Mouse (Mus musculus) NIH3T3 (cell line): ENCODE measurements at regions not wholly inside any gene's neighbourhood (a gene's known extent, or its start where the extent isn't known, plus 50 kb on each side); places are given as distances from the start of the nearest gene placed in this dataset.

Experiments
- DNase-seq: peaks from one replicate; pipeline ENCODE4 v3.0.0-alpha.2; 2012; ENCODE audit warnings: low read depth

DNA sequence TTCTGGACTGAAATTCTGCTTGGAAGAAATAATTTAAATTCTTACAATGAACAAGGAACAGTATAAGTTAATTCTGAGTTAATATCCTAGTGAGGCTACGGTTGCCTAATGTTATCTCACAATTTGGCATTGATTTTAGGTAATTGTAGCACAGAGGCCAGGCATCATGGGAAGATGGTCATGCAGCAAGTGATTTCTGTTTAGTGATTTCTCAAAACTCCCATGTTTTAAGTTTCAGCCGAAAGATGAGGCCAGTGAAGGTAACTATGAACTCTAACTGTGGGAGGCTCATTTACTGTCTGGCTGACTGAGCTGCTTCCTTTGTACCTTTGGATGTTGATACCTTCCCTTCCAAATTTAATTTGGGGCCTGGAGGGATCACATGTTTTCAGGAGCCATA lies 65.6 kb upstream of the Cwc22 start:
- no peak for DNase-seq

DNA sequence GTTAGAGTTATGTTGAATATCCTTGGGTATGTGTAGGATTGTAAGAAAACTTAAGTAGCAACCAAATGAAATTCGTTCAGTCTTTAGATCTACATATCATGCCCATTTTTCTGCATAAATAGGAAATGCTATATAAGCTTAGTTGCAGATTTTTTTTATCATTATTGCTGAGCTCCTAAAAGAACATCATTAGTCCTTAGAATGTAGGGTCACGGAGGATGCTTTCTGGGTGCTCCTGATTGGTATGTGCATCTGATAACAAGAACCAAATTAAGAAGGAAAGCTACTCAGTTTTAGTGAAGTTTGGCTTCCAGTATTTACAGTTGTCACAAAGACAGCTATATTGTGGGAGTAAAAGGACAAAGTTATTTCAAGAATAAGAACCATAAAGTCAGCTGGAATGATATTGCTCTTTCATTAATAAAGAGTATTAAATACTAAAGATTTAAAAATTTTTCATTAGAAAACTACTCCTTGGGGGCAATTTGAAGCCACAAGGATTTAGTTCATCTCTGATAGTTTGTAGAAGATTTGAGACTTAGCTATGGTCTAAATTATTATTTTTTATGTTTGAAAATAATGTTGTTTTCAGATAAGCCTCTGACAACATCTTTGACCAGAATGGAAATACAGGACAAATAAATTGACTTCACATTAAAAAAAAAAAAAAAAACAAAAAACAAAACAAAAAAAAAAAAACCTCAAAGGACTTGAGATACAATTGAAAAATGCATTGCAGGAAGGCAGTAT lies 65.1 kb upstream of the Cwc22 start:
- DNase-seq: no peak

- DNase-seq: no peak
Observed at GRCm38 (mm10) chr2:78010066-78010690, 64.0 kb upstream of the Cwc22 start.

- DNase-seq: no peak
Observed at GRCm38 (mm10) chr2:78008094-78008493, 61.9 kb upstream of the Cwc22 start.

DNA sequence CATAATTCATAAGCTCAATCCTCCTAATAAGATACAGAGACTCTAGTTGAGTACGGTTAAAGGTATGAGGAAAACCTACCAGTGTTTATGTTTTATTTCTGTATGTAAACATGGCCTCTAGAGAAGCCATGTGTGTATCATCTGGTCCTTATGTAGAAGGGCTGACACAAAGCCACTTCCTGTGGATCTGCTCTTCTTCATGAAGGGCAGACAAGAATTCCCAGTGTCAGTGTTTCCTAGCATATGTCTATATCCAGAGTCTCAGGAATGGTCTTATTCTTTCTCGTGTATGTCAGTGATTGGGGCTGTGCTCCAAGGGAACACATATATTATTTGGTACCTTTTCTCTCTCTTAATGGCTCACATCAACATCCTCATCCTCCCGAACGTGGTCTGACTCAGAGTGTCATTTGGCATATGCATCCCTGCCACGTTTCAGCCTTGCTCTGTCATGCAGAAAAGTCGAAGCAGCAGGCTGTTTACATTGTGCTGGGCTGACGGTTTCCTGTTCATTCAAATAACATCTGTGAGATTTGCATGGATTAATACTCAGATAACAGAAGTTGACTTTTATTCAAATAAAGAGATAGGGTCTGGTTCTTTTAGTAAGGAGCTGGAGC lies 59.3 kb upstream of the Cwc22 start:
- DNase-seq: no peak

- no peak for DNase-seq
Observed at GRCm38 (mm10) chr2:78004426-78004825, 58.3 kb upstream of the Cwc22 start.
